ENCODE assay signal across 8 mouse cellular contexts in genomic region chr13:95667260-95667659, GRCm38 (mm10). TPM values are rescaled to one million over a fixed set of nuclear protein-coding genes. Genes with fewer than 3 reads are reported as not detected.
DNase-seq lines count a peak whose midpoint lies in the region; ATAC-seq lines count a peak whose summit lies in the region.
"Had no signal": no experiment of that assay in that cellular context is flagged by ENCODE, and none has a peak within 500 bp of the region (broad histone marks: within the 10 kb centered on the region; RNA-seq: fewer than 3 reads in every experiment).

No protein-coding gene starts in this region.

- no peak overlapping the region for H3K4me2 ChIP-seq in liver, embryonic 12.5 days
- H3K4me2 ChIP-seq in liver, embryonic 11.5 days: no peak overlapping the region
- H3K4me2 ChIP-seq: neural tube, embryonic 13.5 days had no signal

- 33% methylated on average over 7 of the region's 7 CpGs for WGBS in liver, embryonic 12.5 days (ENCODE audit: insufficient replicate concordance)
- WGBS in liver, embryonic 11.5 days: 36% methylated on average over 7 of the region's 7 CpGs

- peak overlapping the region; percentile 10; the same call in 1 of the 2 replicates for H3K27ac ChIP-seq in liver, embryonic 12.5 days
- no peak overlapping the region for H3K27ac ChIP-seq in liver, embryonic 11.5 days (ENCODE audit: low read depth, low read length)
- H3K27ac ChIP-seq: neural tube, embryonic 13.5 days had no signal

- no peak for DNase-seq in liver, embryonic 11.5 days (ENCODE audit: low spot score)
- peak; percentile 51 for DNase-seq in embryo, embryonic 10.5 days (ENCODE audit: low spot score)
- DNase-seq in heart, postnatal 4 days: peak; percentile 41
- peak; percentile 30 for DNase-seq in retina, postnatal 1 day
- DNase-seq in layer of hippocampus, adult 9-10 months (ENCODE audit: low spot score): no peak
- DNase-seq in thymus, postnatal 36 days: no peak

- H3K9me3 ChIP-seq in liver, embryonic 12.5 days (replicated peaks): no peaks in the 10 kb centered on the region; the same call in 1 of the 2 replicates
- H3K9me3 ChIP-seq in liver, embryonic 11.5 days (ENCODE audit: control insufficient read depth, low read length): peaks cover 3% of the 10 kb centered on the region
- H3K9me3 ChIP-seq: neural tube, embryonic 13.5 days had no signal

- H3K4me1 ChIP-seq in liver, embryonic 12.5 days: peaks cover 48% of the 10 kb centered on the region
- H3K4me1 ChIP-seq in liver, embryonic 11.5 days (replicated peaks; ENCODE audit: control insufficient read depth, insufficient read depth, low read length): peaks cover 6% of the 10 kb centered on the region
- H3K4me1 ChIP-seq: neural tube, embryonic 13.5 days had no signal

- no peak for ATAC-seq in liver, embryonic 12.5 days
- no peak for ATAC-seq in liver, embryonic 11.5 days (replicated peaks; ENCODE audit: low FRiP score)

- H3K27me3 ChIP-seq in liver, embryonic 12.5 days (replicated peaks): no peaks in the 10 kb centered on the region
- no peaks in the 10 kb centered on the region for H3K27me3 ChIP-seq in liver, embryonic 11.5 days (replicated peaks; ENCODE audit: control insufficient read depth, insufficient read depth, low read length)
- H3K27me3 ChIP-seq: neural tube, embryonic 13.5 days had no signal

- H3K36me3 ChIP-seq in liver, embryonic 12.5 days: peaks cover 81% of the 10 kb centered on the region
- H3K36me3 ChIP-seq in liver, embryonic 11.5 days (ENCODE audit: control insufficient read depth, insufficient read depth, low read length): peaks cover 14% of the 10 kb centered on the region

- H3K4me3 ChIP-seq in liver, embryonic 12.5 days: no peak overlapping the region
- H3K4me3 ChIP-seq in liver, embryonic 11.5 days (ENCODE audit: low read depth, low read length): no peak overlapping the region
- H3K4me3 ChIP-seq: neural tube, embryonic 13.5 days had no signal

- H3K9ac ChIP-seq in liver, embryonic 12.5 days: no peak overlapping the region
- no peak overlapping the region for H3K9ac ChIP-seq in liver, embryonic 11.5 days (ENCODE audit: low read depth, low read length)
- H3K9ac ChIP-seq: neural tube, embryonic 13.5 days had no signal

RNA-seq across cellular contexts. Expression of gene F2rl2, which starts 29.4 kb away (rescaled TPM):
- polyA plus RNA-seq in liver, embryonic 12.5 days (2016; fragmentation: Nextera tagmentation; extraction: Ambion mirVana): 22.0 and 23.5 TPM in 2 replicates
- 29.5 and 33.0 TPM in 2 replicates for polyA plus RNA-seq in liver, embryonic 11.5 days (2014; fragmentation: Nextera tagmentation; extraction: Ambion mirVana)
- total RNA-seq in heart, postnatal 4 days (2021): under 1 TPM in 1 of 2 experiments, not detected in 1; 0.14 TPM

RNA-seq across cellular contexts. Expression of gene F2r, which starts 49.0 kb away (rescaled TPM):
- polyA plus RNA-seq in liver, embryonic 12.5 days (2016; fragmentation: Nextera tagmentation; extraction: Ambion mirVana): 84.2 and 84.3 TPM in 2 replicates
- 142 and 156 TPM in 2 replicates for polyA plus RNA-seq in liver, embryonic 11.5 days (2014; fragmentation: Nextera tagmentation; extraction: Ambion mirVana)
- total RNA-seq in heart, postnatal 4 days (2021): 10 to 100 TPM; 66.3 to 72.7 TPM

Comparison
In these comparisons a context has a peak if more than half of its experiments do, and no peak if none do; other contexts are left out.
1. DNase-seq: peak in embryo, embryonic 10.5 days (single experiment), heart, postnatal 4 days (single experiment) and retina, postnatal 1 day (single experiment); none in liver, embryonic 11.5 days (single experiment), layer of hippocampus, adult 9-10 months (single experiment) and thymus, postnatal 36 days (0 of 2).